Mouse (Mus musculus) kidney, postnatal 10 days (tissue): ENCODE measurements around the gene Mecom.

Experiments
- DNase-seq: peaks from one replicate; pipeline ENCODE4 v3.0.0; 2021; ENCODE audit warnings: mixed read lengths

The Mecom gene

DNA sequence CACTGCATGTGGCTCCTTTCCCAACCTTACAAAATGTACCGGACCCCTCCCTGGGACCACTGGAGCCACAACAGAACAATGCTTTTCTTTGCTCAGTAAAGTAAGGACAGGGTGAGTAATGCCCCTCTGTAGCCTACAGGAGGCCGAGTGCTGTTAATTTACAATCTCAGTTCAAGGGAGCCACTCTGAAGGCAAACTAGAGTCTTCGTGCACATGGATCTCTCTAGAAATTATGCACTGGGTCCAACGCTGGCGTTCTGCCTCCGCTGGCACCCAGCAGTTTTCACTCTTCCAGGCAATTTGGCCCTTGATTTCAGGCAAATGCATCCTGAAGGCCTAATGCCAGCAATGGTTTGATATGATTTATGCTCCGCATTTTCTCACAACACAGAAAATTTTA, 467.0 kb downstream of the Mecom start:
- DNase-seq = peak; percentile 20

DNA sequence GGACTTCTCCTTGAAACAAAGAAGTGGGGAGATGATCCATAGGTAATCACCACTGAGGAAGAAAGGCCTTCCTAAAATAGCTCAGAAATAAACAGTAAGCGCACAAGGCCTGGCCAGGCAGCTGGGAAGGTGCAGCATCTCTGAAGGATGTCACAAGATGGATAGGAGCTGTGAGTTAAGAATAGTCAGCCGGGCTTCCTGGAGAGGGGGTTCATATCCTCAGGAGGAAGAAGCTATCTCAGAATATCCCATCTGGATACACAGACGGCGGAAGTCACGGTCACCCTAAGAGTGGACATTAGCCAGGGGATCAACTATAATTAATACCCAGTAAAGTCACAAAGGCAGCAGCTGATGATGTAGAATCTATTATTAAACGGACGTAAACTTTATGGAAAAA, 471.3 kb downstream of the Mecom start:
- DNase-seq = peak; percentile 38

DNA sequence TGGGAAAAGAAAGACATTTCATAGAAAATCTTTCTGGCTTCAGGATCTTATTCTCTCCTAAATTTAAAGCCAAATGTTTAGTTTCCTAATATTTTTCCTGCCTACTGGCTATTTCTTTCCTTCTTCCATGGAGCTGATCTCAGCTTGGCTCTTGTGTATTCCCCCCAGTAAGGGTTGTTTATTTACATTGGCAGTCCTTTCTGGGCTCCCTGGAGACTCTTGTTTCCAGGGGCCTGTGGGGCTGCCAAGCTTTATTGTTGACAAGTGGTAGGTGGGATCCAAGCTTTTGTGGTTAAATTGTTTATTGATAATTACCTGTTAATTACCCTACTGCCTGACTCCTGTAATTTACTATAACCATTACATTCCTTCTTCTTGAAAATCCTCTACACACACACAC, 476.5 kb downstream of the Mecom start:
- no peak for DNase-seq

DNA sequence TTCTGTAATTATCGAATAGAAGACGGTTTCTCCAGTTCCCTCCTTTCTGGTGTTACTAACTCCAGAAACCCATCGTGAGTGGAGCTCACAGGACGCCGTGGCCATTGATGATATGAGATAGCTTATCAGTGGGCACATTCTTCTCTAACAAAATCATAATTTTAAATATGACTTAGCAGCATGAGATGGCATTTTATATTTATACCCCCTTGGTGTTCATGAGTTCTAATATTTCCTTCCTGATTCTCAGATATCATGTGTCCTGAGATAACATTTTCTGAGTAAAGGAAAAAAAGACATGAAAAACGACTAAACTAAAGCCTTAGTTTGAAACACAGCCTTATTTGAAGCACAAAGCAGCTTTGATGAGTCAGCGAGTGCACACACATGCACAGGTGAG, 481.3 kb downstream of the Mecom start:
- no peak for DNase-seq

DNA sequence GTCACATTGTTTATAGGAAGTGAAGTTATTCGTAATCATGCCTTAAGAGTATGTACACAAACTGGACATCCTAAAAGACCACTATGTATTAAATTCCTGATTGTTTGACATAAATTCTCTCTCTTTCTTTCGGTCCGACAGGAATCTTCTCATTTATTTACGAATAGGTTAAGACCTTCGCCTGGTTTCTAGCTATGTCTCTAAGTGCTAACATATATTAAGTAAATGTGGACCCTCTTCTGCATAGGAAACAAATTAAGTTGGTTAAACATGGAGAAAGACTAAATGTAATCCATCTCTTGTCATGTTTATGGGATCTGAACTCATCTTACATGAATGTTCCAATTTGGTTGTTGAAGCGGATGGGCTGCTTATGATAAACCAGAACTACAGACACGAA, 487.8 kb downstream of the Mecom start:
- DNase-seq = no peak

DNA sequence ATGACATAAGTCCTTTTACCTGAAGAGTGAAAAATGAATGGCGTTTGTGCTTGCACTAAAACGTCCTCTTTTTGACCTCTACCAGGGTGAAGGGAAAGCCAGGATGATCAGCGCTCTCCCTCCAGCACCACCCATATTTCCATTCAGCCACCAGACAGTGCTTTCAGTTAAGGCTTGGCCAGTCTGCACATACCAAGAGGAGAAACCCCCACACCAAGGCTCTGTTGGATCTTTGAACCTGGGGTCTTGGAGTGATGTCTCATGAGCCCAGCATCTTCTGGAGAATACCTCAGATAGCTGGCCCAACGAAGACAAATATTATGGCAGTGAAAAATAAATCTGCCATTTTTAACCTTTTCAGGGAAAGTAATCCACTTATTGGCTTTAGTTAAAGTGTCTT, 488.2 kb downstream of the Mecom start:
- no peak for DNase-seq

DNA sequence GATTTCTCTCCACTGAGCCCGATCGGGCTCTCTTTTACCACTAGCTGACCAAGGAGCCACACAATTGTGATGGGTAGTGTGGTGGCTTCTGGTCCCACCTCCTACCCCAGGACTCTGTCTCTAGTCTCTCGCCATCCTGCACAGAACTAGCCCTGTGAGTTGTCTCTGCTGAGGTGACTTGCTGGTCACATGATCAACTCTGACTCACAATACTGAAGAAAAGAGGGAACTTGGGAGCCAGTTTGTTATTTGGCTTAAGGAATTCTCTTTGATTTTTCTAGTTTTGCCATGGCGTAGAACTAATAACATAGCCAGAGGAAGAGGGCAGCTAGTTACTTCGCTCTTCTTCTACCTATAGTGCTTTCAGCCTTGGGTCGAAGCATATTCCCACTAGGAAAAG, 496.5 kb downstream of the Mecom start:
- DNase-seq = no peak

DNA sequence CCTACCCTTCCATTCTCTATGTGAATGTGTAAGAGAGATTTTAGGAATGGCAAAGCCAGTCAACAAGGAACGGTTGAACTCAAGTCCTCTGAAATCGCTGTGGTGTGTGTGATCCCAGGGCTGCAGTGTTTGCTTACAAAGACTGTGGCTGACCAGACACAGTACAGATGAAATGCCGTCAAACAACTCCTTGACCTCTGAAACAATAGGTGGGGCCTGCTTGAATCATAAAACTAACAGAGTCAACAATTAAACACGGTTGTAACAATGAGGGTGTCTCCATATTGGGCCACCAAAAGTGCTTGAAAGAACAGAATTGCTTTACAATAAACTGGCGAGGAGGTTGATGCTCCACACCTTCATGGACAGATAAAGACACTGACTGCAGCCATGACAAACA, 497.0 kb downstream of the Mecom start:
- no peak for DNase-seq

DNA sequence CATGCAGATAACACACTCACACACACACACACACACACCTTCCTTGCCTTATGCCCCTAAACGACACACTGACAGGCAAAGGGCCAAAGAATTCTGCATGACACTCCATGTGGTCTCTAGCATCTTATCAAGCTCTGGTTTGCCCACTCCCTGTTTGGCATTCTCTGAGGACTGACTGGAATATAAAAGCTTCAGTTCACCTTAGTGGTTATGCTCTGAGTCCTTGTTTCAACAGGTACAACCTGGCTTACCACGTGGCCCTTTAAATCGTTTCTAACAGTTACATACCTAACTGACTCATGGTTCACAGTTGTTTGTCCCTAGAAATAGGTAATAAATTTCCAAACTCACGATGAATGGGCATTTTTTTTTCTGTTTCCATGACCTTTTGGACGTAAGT, 499.0 kb downstream of the Mecom start:
- no peak for DNase-seq

DNA sequence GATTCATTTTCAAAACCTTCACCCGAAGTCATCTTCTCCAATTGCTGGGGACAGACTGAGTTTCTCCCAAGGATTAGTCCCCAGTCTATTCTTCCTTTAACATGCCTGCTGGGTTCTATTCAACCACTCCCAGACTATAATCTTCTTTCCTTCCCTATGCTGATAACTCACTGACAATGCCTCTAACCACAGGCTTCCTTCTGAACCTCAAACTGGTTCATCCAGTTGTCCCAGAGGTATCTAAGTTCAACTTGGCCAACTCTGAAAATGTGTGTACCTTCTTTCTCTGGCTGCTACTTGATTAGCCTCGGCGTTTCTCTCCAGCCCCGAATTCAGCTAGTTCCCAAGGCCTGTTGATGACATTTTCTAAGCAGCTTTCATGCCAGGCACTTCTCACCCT, 499.7 kb downstream of the Mecom start:
- DNase-seq = no peak

DNA sequence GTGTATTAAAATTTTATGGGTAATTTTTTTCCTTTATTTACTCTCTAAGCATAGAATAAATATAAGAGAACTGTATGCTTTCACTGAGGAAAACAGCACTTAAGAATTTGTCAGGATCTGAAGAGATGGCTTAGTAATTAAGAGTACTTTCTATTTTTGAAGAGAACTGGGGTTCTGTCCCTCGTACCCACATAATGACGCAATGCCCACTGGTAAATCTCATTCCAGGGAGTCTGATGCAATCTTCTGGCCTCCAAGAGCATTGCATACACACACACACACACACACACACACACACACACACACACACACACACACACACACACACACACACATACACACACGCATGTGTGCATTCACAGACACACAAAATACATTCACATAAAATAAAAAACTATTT, 504.3 kb downstream of the Mecom start:
- no peak for DNase-seq

DNA sequence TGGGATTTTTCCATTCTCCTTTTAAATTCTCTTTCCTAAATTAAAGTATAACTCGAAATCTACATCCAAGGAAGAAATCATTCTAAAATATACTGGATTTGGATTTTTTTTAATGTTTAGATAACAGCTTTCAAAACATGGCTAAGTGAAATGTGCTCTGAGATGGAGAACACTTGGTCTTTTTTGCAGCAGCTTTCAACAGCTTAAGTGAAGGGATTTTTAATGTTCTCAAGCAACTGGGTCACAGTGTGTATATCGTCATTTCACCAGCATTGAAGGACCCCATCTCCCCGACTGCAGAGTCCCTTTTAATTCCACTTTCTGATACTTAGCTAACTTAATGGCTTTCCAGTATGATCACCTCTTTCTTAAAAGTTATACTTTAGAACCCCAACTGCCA, 509.3 kb downstream of the Mecom start:
- no peak for DNase-seq

DNA sequence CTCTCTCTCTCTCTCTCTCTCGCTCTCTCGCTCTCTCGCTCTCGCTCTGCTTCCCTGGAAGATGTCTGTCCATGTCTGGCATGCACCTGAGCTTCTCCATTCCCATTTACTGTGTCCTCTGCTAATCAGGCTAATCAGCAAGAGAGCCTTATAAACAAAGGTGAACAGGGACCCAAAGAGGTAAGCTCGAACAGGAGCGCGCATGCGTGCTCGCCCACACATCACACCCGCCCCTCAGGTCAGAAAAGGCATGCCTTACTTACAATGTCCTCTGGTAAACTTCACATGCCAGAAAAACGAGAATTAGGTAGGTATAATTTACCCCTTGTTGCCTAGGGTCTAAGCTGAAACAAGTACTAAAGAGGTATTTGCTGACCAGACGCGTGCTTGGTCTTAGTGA, 527.8 kb downstream of the Mecom start:
- no peak for DNase-seq

DNA sequence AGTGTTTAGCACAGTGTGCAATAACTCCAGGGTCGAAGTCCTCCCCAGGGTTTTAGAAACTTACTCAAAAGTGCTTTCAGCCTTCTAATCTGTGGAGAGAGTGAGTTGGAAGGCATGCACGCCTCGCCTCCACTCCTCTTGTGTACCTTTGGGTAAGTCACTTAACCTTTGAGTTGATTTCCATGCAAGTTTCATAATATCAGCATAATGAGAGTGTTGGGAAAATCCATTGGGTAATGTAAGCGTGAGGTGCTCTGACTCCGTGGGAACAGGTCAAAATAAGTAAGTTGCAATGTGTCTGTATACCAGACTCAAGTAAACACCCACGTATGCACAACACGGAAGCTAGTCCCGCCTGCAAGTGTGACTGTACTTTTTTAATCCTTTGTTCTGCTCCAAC, 528.4 kb downstream of the Mecom start:
- no peak for DNase-seq

DNA sequence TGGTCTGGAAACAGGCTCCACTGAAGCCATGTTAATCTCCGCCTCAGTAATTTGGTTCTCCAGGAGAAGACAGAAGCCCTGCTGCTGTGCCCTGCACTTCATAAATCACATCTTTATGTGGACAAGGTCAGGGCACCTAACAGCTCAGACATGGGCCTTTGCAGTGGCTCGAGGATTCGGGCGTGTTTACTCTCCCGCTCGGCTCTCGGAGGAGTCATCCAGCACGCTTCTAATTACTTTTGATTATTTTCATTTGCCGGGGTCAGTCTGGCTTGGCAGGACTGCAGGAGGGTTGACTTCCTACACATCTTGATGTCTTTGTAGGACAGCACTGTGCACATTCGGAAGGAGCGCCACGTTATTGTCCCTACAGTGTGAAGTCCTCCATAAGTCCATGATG, 529.6 kb downstream of the Mecom start:
- peak; percentile 43 for DNase-seq

DNA sequence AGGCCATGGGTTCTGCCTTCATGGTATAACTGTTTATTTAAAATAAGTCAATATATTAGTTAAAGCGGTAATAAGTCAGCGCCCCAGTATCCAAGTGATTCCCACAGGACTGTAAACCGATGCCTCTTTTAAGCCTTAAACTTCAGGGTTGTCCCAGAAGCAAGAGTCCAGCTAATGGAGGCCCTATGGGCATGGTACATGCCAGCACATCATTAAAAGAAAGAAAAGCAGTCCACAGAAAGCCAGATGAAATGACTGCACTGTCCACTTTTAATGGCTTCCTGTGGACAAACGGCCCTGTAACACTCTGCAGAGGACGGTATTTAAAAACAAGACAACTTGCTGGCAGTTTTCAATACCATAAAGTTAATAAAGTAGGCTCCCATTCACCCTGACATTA, 531.0 kb downstream of the Mecom start:
- DNase-seq = no peak

DNA sequence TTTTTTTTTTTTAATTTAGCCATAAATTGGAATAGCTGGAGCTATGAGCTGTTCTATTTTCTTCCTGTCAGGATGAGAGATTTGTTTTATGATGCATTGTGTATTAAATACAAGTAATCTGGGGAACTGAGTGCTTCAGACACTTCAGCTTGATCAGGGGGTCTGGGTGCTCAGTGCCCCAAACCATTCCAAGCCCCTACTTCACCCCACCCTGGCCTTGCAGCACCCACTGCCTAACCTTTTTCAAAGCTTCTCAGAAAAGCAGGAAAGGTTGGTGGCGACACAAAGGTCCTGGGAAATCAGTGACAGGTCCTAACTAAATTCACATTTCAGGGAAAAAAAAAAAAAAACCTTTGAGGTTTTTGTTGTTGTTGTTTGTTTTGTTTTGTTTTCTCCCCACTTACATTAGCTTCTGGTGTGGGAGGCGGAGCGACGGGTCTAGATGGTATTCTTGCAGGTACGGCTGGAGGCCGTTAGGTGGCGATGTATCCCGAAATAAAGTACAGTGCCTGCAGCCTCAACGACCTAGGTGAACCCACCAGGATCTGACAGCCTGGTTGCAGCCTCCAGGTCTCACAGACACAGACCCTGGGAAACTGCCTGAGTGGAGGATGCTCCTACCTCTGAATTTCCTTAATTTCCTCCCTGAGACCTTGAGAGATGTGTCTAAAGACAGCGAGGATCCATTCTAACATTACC, 532.7 kb downstream of the Mecom start:
- DNase-seq = peak; percentile 88

DNA sequence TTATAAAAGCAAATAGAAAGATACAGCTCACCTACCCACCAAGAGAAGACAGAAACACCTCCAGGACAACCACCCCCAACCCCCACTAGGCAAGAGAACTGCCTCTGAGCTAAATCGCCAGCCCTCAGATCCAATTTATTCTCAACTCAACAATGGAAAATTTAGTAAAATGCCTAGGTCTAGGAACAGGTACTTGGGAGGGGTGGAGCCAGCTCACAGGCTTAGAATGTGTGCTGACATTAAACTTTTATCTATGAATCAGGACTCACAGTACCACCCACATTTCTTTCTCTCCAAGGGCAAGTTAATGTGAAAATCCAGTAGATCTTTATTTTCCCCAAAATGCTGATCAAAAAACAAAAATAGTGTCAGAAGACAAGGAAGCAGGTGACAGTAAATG, 533.5 kb downstream of the Mecom start:
- no peak for DNase-seq

DNA sequence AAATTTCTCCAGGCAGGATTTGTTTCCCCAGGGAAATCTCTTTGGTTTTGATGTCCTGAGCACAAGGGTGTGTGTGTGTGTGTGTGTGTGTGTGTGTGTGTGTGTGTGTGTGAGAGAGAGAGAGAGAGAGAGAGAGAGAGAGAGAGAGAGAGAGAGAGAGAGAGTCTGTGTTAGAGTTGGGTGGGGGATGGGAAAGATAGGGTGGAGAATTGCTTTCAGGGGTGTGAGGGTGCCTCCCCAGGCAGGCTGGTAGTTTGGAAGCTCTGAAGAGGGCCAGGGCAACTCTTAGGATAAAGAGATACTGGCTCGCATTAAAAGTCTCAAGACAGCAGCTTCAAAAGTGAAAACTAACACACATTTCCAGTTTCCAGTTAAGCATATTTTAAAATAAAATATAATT, 534.4 kb downstream of the Mecom start:
- no peak for DNase-seq

DNA sequence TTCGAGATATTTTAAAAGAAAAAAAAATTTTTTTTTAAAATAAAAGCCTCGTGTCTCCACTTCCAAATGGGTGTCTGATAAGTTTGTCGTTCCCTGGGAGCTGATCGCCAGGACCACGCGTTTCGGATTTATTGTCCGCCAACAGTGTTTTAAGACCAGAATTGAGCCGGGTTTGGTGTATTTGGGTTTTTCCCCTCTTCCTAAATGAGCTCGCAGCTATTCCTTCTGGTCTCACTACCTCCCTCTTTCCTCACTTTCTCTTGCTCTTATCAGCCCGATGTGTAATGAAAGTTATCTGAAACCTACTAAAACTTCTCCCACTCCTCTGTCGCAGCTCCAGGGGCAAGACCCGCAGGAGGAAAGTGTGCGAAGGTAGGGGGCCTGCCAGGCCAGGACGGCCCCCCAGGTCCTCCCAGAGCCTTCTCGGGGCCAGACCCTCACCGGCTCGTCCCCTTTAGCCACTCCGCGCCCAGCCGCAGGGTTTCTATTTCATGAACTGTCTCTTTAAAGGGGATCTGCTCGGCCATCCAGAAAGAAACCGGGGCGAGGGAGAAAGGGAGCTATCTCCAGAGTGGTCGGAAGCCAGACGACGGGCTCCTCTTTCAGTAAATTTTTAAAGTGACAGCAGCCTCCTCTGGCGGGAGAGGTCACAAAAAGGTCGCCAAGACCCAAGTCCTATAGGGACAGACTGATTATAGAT, 535.0 kb downstream of the Mecom start:
- DNase-seq = peak; percentile 79

DNA sequence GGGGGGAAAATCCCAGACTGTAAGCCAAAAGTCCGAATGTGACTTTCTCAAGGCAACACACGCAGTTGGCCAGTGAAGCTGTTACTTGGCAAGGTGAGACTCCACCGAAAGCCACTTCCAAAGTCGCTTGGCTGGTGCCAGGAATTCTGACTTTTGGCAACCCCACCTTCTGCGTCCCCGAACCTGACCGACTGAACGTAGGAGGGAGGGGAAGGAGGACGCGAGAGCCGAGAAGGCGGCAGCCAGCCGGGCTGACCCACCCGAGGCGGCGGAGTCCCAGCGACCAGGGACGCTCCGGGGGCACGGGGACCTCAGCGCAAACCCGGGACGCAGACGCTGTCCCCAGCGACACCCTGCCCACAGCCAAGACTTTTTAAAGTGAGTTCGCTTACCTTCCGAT, 535.7 kb downstream of the Mecom start:
- peak; percentile 67 for DNase-seq

DNA sequence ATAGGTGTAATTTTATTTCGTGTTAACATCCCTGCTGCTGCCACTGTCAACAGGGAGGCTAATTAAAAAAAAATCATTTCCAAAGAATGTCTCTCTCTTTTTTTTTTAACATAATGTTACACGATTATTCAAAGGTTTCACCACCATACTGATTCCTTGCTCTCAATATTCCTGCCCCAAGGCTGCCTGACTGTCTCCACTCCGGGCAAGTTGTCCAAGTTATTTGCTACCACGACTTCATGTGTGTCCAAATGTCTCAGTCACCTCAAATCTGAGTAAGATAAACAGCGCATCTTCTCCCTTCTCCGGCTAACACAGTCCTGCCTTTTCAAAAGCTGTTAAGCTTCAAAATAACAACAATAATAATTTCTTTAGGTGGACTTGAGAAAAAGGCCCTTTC, 536.1 kb downstream of the Mecom start:
- DNase-seq = no peak

DNA sequence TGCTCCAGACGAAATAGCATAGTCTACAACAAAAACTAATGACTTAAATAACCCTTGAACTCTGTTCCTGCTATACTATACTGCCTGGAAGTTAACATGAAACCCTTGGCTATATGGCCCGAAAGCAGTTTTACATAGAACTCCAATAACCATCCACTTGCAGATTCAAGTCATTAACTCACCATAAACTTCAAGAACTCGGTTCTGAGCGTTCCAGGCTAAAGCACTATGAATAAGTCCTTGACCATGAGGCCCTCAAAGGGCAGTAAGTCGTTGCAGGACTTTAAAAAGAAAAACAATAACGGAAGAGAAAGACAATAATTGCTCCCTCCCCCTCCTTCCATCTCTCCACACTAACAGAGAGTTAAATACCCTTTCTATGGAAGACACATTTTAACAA, 536.9 kb downstream of the Mecom start:
- no peak for DNase-seq

DNA sequence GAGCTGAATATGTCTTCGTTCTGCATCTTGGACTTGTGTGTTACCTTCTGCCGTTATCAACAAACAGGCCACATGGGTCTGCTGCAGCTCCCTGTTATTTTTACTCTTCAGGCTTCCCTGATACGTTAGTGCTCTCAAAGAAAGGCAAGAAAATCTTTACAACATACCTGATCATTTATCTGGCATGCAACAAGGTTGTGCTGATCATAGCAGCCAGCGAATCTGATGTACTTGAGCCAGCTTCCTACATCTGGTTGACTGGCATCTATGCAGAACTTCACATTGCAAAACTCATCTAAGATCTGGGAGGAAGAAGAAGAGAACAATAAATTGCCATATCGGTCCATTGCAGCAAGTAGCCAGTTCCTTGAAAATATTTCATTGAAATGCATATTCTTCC, 538.2 kb downstream of the Mecom start:
- no peak for DNase-seq

DNA sequence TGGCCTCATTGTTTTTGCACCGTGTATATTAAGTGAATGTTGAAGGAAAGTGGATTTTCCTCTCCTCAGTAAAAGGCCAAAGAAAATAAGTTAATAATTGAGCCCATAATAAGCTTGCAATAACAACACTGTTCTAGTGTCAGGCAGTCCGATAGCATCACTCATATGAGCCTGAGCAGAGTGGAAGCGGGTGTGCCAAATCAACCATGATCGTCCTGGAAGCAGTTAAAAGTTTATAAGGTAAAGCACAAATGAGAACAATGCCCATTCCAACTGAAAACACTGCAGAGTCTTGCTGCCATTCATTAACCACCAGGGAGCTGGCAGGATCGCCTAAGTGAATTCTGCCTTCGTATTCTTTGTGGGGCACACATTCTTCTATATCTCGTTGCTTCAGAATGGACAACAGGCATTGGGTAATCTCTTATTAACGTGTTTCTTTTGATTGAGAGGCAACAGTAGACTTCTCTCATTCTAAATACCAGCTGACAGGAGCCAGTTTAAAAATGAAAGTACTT, 542.9 kb downstream of the Mecom start:
- DNase-seq = no peak
